Mouse (Mus musculus) erythroblast, embryonic 14.5 days (primary cell): ENCODE data around the gene Wnt10b. TPM values are rescaled to one million over a fixed set of nuclear protein-coding genes. Genes with fewer than 3 reads are reported as not detected.

Source experiments
- H3K27me3 ChIP-seq: 2 replicates; pipeline ENCODE4 v1.6.1; 2012; ENCODE audit warnings: inconsistent platforms; ENCODE audit not compliant: control insufficient read depth
- H3K36me3 ChIP-seq: 2 replicates; pipeline ENCODE4 v1.6.1; 2012; ENCODE audit warnings: mild to moderate bottlenecking, inconsistent platforms; ENCODE audit not compliant: control insufficient read depth
- H3K4me1 ChIP-seq: 2 replicates; pipeline ENCODE4 v1.6.1; 2012; ENCODE audit warnings: inconsistent platforms; ENCODE audit not compliant: control insufficient read depth
- H3K4me3 ChIP-seq: replicated peaks from 2 replicates; pipeline ENCODE3; 2012; ENCODE audit warnings: moderate library complexity, mild to moderate bottlenecking, inconsistent platforms
- H3K9me3 ChIP-seq: 2 replicates; pipeline ENCODE4 v1.6.1; 2012; ENCODE audit warnings: low read length, inconsistent platforms, mixed read lengths; ENCODE audit not compliant: control insufficient read depth
- GATA1 ChIP-seq: IDR thresholded peaks from 2 replicates; pipeline ENCODE4 v1.6.1; 2012; ENCODE audit warnings: low read length, inconsistent platforms, mixed read lengths
- TAL1 ChIP-seq: IDR thresholded peaks from 3 replicates; pipeline ENCODE4 v1.6.1; 2012; ENCODE audit warnings: low read length, inconsistent platforms, mixed read lengths
- polyA plus RNA-seq: library from polyadenylated mRNA; stranded (reverse); fragments of >175 nt; gene quantifications from 2 replicates; pipeline ENCODE4 v1.2.3, GENCODE M21; 2012

Wnt10b gene
- polyA plus RNA-seq, 1 experiment: not detected

GRCm38 (mm10) chr15:98808651-98809134, 30.7 kb upstream of the Wnt10b start:
- H3K9me3 ChIP-seq: peaks cover 19% of the 10 kb centered on the region
- H3K4me3 ChIP-seq: no peak overlapping the region
- peaks cover 37% of the 10 kb centered on the region for H3K4me1 ChIP-seq
- TF ChIP-seq GATA1 (no peak), TAL1 (no peak)
- peaks cover 66% of the 10 kb centered on the region for H3K27me3 ChIP-seq
- H3K36me3 ChIP-seq: peaks cover 34% of the 10 kb centered on the region

GRCm38 (mm10) chr15:98807895-98808650, 30.1 kb upstream of the Wnt10b start:
- Histone ChIP-seq H3K9me3 (peaks cover 22% of the 10 kb centered on the region), H3K27me3 (peaks cover 73% of the 10 kb centered on the region), H3K4me3 (no peak overlapping the region), H3K36me3 (peaks cover 27% of the 10 kb centered on the region), H3K4me1 (peaks cover 33% of the 10 kb centered on the region)
- TF ChIP-seq TAL1 (no peak), GATA1 (no peak)

DNA sequence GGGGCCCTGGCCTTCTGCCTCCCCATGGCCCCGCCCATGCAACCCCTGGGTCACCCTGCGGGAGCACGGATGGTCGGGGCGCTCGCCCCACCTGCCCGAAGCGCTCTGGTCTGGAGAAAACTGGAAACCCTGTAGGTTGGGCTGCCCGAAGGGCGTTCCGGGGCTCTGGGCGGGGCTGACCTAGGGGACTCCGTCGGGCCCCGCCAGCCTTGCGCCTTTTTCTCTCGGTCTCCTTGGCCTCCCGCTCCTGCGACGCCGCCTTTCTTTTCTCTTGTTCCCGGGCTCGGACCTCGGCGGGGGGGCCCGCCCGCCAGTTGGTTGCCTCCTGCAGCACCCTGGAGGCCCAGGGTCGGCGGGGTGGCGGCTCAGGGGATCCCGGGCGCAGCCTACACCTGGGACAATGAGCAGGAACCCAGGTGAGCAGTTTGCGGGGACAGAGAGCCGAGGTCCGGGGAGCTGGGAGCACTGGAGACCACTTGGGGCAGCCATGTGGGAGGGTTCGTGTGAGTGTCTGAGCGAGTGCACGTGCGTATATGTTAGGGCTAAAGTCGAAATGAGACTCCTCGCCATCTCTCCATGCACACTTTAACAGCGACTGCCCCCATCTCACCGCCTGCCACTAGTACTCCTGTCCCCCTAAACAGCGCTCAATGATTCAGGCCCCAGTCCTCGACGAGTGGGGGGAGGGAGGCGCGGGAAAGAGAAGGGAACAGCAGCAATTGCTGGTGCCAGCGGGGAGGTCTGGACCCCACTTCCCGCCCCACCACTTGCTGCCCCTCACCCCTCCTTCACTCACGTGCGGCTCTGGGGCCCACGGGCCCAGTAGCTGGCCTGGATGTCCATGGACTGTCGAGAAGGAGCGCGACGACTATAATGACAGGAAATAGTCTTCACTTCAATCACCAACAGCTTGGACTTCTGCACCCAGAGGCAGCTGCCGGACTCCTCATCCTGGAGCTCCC, 29.1 kb upstream of the Wnt10b start:
- peaks cover 18% of the 10 kb centered on the region for H3K36me3 ChIP-seq
- peaks cover 82% of the 10 kb centered on the region for H3K27me3 ChIP-seq
- TF ChIP-seq GATA1 (no peak), TAL1 (no peak)
- H3K4me1 ChIP-seq: peaks cover 30% of the 10 kb centered on the region
- H3K4me3 ChIP-seq: no peak overlapping the region
- H3K9me3 ChIP-seq: peaks cover 22% of the 10 kb centered on the region

- H3K36me3 ChIP-seq: peaks cover 10% of the 10 kb centered on the region
- no peak for TF ChIP-seq TAL1
- no peak for TF ChIP-seq GATA1
- H3K4me3 ChIP-seq: no peak overlapping the region
- H3K27me3 ChIP-seq: peaks cover 91% of the 10 kb centered on the region
- H3K4me1 ChIP-seq: peaks cover 30% of the 10 kb centered on the region
- peaks cover 22% of the 10 kb centered on the region for H3K9me3 ChIP-seq
These were observed 28.3 kb upstream of the Wnt10b start for GRCm38 (mm10) chr15:98806071-98806808.

- Histone ChIP-seq H3K4me3 (no peak overlapping the region), H3K9me3 (peaks cover 22% of the 10 kb centered on the region), H3K27me3 (peaks cover 96% of the 10 kb centered on the region), H3K4me1 (peaks cover 30% of the 10 kb centered on the region), H3K36me3 (peaks cover 3% of the 10 kb centered on the region; the same call in 1 of the 2 replicates)
- TF ChIP-seq GATA1 (no peak), TAL1 (no peak)
These were observed 27.5 kb upstream of the Wnt10b start for GRCm38 (mm10) chr15:98805324-98806040.

DNA sequence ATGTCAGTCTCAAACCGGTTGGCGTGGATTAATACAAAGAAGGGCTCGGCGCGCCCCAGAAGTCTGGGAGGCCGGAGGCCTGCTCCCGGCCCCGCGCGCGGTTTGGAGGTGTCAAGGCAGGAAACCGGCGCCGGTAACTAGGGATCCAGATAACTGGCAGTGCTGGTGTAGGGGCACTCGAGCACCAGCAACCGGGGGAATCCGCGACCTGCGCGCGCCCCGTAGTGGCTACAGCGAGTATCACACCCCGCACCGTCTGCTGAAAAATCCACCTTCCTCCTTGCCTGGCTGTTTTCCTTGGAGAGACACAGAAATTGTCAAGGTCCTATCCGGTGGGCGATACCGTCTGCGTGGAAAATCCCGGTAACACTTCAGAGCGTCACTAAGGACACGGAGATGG, 26.1 kb upstream of the Wnt10b start:
- no peak for TF ChIP-seq GATA1
- TF ChIP-seq TAL1: no peak
- Histone ChIP-seq H3K4me3 (no peak overlapping the region), H3K27me3 (peaks cover 100% of the 10 kb centered on the region), H3K36me3 (no peaks in the 10 kb centered on the region), H3K9me3 (peaks cover 22% of the 10 kb centered on the region), H3K4me1 (peaks cover 30% of the 10 kb centered on the region)

GRCm38 (mm10) chr15:98802926-98803325, 25.0 kb upstream of the Wnt10b start:
- Histone ChIP-seq H3K9me3 (peaks cover 20% of the 10 kb centered on the region), H3K4me1 (peaks cover 28% of the 10 kb centered on the region), H3K36me3 (no peaks in the 10 kb centered on the region), H3K4me3 (no peak overlapping the region), H3K27me3 (peaks cover 100% of the 10 kb centered on the region)
- TF ChIP-seq TAL1 (no peak), GATA1 (no peak)

DNA sequence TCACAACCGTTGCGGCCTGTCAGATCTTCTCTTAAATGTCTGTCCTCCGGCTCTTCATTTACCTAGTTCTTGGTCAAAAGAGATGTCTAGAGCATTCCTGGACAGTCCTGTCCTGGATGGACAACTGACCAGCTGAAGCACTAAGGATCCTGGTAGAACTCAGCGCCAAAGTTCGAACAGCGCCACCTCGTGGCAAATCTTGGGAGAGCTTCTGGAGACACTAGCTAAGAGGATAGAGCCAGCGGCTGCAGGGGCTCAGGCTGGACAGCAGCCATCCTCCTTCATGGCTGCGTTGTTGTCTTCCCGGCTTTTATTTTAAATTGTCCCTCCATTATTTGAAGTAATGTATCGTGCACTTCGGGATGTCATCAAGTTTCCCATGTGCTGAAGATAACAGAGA, 21.4 kb upstream of the Wnt10b start:
- Histone ChIP-seq H3K9me3 (peaks cover 3% of the 10 kb centered on the region; the same call in 1 of the 2 replicates), H3K4me3 (no peak overlapping the region), H3K27me3 (peaks cover 100% of the 10 kb centered on the region), H3K36me3 (no peaks in the 10 kb centered on the region), H3K4me1 (no peaks in the 10 kb centered on the region; the same call in 1 of the 2 replicates)
- TF ChIP-seq TAL1 (no peak), GATA1 (no peak)
